Mouse (Mus musculus) heart, postnatal 0 days (tissue): ENCODE results near the gene Pde4d.

Experiments
- CTCF ChIP-seq: IDR thresholded peaks from 2 replicates; pipeline ENCODE4 v1.5.1; 2016; ENCODE audit warnings: antibody characterized with exemption, control low read depth, low read depth
- EP300 ChIP-seq: IDR thresholded peaks from 2 replicates; pipeline ENCODE4 v1.6.1; 2016; ENCODE audit warnings: antibody characterized with exemption, low read depth

- TF ChIP-seq CTCF (no peak), EP300 (no peak)
These were observed 514.3 kb downstream of the Pde4d start for GRCm38 (mm10) chr13:108964056-108964455.
